Mouse (Mus musculus) frontal cortex, adult 2 months (tissue): ENCODE measurements around the gene Dnajc1. TPM values are rescaled to one million over a fixed set of nuclear protein-coding genes. Genes with fewer than 3 reads are reported as not detected.

Experiments
- DNase-seq, 2 experiments: peaks; one replicate each; pipeline ENCODE4 v3.0.0; 2022; ENCODE audit warnings: low spot score in 1 of 2; ENCODE audit errors: extremely low spot score in 1 of 2
- polyA plus RNA-seq: library from polyadenylated mRNA; depleted of rRNA; stranded (reverse); fragments of >200 nt; gene quantifications from 2 replicates; pipeline ENCODE4 v1.2.3, GENCODE M21; 2012; rRNA removed

Gene Dnajc1
- polyA plus RNA-seq, result 13.7 and 16.6 TPM in 2 replicates

DNA sequence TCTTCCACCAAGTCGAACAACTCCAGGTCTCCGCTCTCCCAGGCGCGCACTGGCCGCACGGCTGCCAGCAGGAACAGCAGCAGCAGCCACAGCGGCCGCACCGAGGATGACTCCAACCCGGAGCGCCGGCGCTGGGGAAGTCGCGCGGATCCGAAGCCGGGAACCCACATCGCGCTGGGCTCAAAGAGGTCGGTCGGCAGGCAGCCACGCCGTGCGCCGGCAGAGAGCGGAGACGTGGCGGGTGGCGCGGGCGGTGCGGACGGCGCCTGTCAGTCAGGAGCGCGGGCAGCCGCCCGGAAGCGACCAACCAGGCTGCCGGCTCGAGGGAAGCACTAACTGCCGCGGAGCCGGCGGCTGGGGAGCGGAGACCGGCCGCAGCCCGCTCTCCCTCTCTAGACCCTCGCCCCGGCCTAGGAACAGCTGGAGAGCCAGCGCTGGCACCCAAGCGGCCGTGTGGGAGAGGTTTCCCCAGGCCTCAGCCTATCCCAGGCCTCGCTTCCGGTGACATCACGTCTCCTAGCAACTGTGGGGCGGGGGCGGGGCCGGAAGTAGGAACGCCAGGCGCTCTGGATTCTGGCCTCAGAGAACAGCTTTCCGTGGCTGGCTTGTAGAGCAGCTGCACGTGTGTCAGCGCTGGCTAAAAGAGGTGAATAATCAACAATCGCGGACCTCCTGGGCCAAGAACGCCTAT is at the start of gene Dnajc1:
Gene Dnajc1, minus strand, starts transcription at position 500 of the 691 bp plus-strand sequence.
- peak; percentile 75 to 86 for DNase-seq

DNA sequence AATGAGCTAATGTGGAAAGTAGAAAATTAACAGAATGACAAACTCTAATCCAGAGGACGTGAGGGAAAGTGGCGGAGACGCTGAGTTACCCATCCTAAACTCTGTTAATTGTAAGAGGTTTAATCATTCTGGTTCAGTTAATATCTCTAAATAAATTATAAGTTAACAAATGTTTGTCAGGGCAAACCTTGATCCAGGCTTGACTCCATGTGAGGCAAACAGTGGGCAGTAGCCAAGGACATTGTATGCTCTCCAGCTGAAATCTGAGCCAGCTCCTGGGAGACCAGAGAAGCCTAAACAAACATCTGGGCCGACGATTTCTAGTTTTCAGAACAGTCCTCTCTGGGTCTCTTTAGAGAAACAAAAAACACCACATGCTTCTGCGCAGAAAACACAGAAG is 49.2 kb upstream of the Dnajc1 start:
- DNase-seq, result peak in 1 of 2 experiments; percentile 0

DNA sequence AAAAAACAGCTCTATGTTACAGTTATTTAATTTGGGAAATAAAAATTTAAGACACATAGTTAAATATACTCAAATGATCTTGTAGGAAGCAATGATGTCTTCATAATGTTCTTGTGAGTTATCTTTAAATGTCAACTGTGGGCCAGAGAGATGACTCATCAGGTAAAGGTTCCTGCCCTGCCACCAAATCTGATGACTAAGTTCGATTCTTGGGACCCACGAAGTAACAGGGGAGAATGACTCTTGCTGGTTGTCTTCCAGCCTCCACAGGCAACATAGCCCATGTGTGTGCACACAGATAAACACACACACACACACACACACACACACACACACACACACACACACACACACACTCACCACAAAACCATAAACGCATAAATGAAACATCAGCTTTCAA is 22.6 kb upstream of the Dnajc1 start:
- DNase-seq, result no peak

- no peak for DNase-seq
These were observed 11.0 kb upstream of the Dnajc1 start for GRCm38 (mm10) chr2:18403679-18404078.

DNA sequence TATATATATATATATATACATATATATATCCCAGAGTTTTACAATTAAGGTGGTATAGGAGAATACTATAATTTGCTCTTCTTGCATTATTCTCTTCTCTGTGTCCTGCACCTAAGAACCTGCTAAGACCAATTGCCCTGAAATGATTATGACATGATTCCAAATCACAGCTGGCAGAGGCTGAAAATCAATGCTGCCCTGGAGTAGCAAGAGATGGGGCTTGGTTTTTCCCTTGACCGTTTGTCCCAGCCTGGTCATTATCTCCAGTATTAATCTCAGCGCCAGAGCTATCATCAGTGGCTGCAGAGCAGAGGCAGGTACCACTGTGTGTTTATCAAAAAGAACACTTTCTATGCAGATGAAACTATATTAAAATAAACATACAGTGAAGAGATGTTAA is 9.1 kb upstream of the Dnajc1 start:
- DNase-seq, result no peak

DNA sequence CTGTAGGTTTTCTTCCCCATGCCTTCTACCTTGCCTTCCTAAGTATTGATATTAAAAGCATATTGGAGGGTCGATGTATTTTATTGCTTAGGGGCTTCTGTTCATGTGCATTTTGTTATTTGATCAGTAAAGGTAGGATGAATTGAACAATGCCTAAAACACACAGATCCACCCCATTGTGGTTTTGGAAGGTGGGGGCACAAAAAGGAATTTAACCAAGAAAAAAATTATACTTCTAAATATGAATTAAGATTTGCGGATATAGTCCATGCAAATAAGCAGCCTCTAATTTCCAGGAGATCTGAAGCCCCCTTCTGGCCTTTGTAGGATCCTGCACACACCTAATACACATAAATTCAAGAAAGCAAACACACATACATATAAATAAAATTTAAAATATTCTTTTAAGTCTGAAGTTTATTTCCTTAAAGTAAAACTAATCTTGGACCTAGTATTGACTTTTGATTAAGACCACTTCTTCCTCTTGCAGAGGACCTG is 441 bp upstream of the Dnajc1 start:
- DNase-seq, result no peak

DNA sequence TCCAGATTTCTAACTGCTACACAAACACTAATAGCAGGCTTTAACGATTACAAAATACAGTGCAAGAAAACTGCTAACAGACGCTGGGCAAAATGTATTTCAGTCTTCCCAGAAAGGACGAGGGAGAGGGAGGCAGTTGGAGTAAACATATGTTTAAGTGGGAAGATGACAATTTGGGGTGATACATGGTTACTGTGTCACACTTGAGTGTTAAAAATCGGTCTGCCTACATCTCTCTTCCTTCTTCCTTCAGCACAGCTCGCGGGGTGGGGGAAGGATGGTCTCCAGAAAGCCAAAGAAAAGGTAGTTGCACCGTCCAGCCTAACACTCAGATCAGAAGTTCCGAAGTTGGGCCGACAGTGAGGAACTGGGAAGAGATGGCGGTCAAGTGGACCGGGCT is 769 bp downstream of the Dnajc1 start:
- peak; percentile 27 to 71 for DNase-seq

DNA sequence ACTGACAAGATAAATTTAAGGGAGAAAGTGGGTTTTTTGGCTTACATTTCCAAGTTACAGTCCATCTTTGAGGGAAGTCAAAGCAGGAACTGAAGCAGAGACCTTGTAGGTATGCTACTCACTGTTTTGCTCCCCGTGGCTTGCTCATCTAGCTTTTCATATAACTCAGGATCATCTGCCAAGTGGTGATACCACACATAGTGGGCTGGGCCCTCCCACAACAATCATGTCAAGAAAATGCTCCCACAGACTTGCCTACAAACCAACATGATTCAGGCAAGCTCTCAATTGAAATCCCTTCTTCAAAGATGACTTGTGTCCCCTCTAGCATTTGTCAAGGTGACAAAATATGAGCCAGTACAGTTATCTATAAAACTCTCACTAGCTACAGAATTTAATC is 3.0 kb downstream of the Dnajc1 start:
- DNase-seq, result peak; percentile 5 to 53

DNA sequence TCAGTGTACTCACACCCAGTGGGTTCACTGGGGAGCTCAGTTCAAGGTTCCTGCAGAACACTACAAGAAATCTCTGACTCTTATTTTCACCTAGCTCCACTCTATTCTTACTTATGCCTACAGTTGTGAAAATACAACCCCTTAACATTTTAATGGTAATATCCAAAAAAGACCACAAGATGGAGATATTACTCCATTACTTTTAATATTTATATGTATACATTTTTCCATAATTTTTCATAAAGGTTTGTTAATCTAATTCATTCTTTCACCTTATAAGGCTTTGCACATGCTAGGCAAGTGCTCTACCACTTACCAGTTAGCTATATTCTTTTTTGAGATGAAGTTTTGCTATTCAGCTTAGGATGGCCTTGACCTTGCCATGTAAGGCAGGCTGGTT is 11.0 kb downstream of the Dnajc1 start:
- DNase-seq, result no peak

GRCm38 (mm10) chr2:18372400-18373182 is 20.0 kb downstream of the Dnajc1 start:
- DNase-seq, result no peak

GRCm38 (mm10) chr2:18370794-18371498 is 21.7 kb downstream of the Dnajc1 start:
- DNase-seq, result no peak

GRCm38 (mm10) chr2:18364402-18364801 is 28.2 kb downstream of the Dnajc1 start:
- DNase-seq, result no peak

DNA sequence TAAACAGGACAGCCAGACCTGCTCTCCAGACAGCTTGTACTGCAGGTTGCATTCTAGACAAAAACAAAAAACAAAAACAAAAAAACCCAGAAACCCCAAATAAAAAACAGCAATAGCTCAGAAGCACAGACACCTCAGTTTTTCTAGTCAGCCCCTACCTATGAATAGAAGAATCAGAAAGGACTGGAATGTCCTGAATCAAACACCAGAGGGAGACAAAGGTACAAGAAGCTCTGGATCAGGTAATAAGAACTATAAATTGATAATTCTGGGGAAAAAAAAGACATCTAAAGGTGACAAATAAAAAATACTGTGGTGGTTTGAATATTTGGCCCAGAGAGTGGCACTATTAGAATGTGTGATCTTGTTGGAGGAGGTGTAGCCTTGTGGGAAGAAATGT is 37.3 kb downstream of the Dnajc1 start:
- peak in 1 of 2 experiments; percentile 59 for DNase-seq

DNA sequence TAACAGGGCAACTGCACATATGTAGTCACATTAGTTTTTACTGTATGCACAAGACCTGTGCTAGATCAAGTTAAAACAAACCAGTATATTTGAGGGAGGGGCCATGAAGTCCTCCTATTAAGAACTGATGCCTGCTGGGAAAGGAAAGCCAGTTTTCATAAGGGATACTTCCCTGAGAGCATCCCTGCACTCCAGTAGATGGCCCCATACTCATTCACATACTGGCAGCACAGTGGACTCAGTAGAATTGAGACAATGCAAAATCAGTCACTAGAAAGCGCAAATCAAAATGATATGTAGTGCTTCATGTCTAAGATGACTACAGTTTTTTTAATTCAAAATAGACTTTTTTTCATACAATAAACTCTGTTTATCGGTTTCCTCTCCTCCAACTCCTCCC is 40.0 kb downstream of the Dnajc1 start:
- DNase-seq, result peak in 1 of 2 experiments; percentile 28

GRCm38 (mm10) chr2:18343464-18343863 is 49.2 kb downstream of the Dnajc1 start:
- DNase-seq, result peak in 1 of 2 experiments; percentile 26

GRCm38 (mm10) chr2:18318671-18319070 is 74.0 kb downstream of the Dnajc1 start:
- no peak for DNase-seq

- no peak for DNase-seq
These were observed 74.9 kb downstream of the Dnajc1 start for GRCm38 (mm10) chr2:18317503-18318281.

- no peak for DNase-seq
These were observed 75.7 kb downstream of the Dnajc1 start for GRCm38 (mm10) chr2:18316909-18317308.

DNA sequence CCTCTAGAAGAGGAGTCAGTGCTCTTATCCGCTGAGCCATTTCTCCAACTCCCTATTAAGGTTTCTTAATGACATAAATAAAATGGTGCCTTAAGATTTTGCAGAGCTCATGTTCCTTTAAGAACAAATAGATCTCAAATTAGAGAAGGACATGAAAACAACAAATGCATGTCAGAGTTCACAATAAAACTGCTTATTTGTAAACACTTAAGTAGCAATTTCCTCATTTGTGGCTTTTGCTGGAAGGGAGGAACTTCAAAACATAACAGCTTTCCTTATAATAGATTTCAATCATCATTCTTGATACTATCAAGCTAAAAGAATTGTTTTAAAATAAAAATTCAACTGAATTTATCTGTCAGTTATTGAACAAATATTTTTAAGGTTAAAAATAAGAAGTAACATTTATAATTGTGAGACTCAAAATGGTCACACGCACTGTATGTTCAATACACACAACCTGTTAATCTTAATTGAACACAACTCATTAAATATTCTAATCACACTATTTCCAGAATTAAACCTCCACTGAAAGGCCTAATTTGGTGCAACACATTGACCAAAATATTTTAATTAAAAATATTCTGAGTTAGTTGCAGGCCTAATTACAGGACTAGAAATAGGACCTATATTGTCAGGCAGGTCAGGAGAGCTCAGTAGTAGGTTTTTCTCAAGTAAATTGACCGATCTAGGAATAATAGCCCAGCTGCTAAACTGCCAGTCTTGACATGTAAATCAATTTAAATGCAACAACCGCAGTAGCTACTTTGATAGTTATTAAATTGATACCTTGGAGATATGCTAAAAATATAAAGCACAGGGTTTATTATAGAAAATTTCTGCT is 82.1 kb downstream of the Dnajc1 start:
- DNase-seq, result no peak
